Mouse (Mus musculus): ENCODE measurements around the gene Tex2.
"Not testable (repeated sequence)": the region's sequence is repeated elsewhere in the genome, so short reads cannot be mapped to it uniquely, and the experiment has no call there.

Gene Tex2

DNA sequence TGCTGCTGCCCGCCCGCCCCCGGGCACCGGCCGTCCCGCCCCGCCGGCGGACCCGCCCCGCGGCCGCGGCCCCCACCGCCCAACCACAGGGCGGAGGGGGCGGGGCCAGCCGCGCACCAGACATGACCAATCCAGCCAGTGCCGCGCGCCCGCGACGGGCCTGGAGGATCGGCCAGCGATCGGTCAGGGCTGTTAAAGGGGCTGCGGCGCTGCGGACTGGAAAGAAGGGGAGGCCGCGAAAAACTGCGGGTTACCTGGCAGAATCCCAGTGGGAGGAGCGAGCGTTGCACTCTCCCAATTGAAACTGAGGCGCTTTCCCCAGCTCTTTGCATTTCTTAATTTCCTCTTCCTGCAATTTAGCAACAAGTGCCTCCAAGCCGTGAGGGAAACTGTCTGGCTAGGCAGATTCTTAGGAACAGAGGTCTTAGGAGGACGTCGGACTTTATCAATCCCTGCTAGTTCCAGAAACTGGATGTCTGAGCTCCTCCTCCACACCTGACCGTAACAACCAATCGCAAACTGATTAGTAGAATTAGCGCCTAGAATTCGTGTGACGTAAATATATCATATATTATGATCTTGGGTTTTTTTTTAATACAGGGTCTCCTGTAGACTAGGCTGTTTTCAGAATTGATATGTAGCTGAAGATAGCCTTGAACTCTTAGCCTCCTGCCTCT is at the start of gene Tex2:
Tex2 (minus strand) TSS at position 463 of the 677 bp plus-strand sequence.
- DNase-seq (ENCODE audit: low spot score) = peak; percentile 93

DNA sequence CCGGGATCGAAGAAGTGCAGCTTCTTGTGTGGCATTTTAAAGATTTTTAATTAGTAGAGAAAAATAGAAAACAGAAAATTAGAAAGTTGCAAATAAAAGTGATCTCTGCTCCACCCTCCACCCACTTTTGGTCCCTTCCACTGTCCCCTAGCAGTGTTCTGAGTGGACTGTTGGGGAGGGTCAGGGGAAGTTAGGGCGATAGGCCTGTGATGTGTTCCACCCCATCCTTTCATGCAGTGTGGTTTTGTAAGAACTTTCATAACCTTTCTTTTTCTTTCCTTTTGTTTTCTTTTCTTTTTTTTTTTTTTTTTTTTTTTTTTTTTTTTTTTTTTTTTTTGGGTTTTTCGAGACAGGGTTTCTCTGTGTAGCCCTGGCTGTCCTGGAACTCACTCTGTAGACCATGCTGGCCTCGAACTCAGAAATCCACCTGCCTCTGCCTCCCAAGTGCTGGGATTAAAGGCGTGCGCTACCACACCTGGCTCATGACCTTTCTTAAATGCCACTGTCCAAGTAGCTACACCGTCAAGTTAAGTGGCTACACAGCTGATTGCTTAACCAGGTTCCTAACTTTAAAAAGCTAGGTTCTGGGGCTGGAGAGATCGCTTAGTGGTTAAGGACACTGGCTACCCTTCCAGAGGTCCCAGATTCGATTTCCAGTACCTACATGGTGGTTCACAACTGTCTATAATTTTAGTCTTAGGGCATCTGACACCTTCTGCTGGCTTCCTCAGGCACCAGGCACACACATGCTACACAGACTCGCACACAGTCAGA is 49.6 kb upstream of the Tex2 start:
- DNase-seq (ENCODE audit: low spot score) = no peak

DNA sequence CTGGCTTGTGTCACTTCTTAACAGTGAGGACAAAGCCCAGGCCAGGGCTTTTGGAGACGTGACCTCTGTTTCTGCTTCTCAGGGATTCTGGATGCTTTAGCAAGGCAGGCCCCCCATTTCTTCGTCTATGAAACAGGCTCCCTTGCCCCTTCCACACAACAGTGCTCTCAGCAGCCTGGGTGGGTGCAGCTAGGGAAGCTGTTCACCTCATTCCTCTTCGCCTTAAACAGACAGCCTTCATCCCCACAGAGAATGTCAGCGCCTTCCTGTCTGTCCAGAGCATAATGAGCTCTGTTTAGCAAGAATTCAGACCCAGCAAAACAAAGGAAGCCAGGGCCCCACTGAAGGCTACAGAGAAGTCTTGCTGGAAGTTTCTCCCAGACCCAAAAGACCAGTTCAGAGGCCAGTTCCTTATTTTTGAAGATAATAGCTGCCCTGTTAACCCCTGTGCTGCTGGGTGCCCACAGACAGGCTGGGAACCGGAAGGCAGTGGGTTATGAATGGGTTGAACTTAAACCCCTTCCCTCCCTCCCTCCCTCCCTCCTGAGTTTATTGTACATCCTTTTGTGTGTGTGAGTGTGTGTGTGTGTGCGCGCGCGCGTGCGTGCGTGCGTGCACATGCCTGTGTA is 47.3 kb upstream of the Tex2 start:
- DNase-seq (ENCODE audit: low spot score) = no peak

DNA sequence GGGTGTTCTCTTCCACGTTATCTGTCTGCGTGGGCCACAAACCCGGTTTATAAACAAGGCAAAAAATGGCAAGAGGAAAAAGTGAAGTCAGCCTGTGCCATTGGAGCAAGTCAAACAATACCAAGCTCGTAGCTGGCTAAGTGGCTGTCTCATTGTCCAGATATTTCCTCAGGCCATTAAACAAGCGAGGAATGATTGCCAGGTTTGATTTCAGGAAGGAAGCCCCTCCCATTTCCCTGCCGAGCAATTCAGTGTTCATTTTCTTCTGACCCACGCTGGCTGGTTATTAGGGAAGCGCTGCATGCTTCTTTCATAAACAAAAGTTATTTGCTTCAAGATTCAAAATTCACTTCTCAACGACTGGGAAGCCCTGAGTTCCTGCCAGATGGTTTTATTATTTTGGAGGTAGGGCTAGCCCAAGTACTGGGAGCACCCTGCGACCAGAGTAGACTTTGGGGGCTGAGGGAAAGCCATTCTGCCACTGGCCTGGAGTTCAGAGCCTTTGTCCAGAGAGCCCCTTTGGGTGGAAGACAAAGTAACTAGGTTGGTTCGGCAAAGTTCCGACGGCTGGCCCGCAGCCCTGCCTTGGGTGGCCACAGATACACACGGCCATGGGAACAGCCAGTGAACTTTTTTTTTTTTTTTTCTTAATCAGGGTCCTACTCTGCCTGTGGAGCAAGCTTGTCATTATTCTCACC is 46.5 kb upstream of the Tex2 start:
- DNase-seq (ENCODE audit: low spot score) = peak; percentile 34

DNA sequence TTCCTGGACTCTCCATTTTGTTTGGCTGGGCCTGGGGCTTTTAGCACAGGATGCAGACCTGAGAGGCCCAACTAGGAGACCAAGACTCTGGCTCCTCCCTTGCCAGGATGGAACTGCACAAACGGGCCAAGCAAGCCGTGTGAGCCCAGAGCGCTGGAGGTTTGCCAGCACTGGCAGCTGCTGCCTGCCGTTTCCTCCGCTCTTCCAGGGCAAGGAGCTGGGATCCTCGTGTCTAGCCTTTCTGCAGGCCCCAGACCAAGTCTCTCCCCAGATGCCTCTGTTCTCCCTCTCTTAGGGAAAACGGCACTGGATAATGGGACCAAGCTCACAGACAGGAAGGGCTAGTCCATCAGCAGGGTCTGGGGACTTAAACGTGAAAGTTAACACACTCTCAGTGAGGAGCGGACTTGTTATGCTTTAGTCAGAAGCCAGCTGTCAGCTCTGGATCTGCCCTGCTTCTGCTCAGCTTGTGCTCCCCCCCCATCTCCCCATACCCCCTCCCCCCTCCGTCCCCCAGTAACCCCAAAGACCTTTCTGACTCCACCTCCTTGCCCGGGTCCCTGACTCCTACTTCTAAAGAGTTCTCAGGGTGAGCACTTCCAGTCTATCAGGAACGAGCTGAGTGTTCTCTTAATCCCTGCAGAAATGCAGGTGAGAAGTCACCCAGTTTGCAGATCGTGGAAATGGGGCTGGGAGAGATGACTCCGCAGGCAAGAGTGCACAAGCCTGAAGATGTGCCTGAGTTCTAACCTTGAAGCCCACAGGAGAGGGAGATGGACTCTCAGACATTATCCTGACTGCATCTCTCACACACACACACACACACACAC is 45.0 kb upstream of the Tex2 start:
- peak; percentile 76 for DNase-seq (ENCODE audit: low spot score)

DNA sequence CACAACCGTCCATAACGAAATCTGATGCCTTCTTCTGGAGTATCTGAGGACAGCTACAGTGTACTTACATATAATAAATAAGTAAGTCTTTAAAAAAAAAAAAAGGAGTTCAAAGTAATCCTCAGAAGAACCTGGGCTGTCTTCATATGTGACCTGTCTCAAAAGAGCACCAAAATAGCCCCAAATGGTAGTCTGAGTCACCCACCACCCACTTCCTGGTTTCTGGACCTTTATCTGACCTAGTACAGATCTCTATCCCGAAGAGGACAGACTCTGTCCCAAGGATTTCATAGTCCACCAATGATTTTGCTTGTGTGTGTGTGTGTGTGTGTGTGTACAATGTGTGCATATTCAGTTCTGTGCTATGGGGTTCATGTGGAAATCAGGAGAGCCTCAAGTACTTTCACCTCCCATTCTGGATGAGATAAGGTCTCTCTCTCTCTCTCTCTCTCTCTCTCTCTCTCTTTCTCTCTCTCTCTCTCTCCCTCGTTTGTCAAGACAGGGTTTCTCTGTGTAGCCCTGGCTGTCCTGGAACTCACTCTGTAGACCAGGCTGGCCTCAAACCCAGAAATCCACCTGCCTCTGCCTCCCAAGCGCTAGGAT is 43.8 kb upstream of the Tex2 start:
- not testable (repeated sequence) for DNase-seq (ENCODE audit: low spot score)

DNA sequence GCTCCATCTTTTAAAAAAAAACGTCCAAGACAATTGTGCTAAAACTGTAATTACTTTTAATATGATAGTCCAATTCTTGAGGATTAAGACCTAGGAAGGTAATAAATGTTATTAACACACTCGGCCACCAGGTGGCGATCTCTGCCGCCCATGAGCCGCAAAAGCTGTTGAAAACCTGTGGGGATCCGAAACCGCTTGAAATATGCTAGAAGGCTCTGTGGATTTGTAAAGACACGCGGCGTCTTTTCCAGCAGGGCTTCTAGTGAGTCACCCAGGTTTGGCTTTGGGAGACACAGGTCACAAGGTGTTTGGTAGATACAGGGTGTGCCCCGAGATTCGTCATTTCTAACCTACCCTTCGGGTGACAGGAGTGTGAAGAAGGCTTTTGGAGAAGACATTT is 35.1 kb upstream of the Tex2 start:
- DNase-seq (ENCODE audit: low spot score) = peak; percentile 82

DNA sequence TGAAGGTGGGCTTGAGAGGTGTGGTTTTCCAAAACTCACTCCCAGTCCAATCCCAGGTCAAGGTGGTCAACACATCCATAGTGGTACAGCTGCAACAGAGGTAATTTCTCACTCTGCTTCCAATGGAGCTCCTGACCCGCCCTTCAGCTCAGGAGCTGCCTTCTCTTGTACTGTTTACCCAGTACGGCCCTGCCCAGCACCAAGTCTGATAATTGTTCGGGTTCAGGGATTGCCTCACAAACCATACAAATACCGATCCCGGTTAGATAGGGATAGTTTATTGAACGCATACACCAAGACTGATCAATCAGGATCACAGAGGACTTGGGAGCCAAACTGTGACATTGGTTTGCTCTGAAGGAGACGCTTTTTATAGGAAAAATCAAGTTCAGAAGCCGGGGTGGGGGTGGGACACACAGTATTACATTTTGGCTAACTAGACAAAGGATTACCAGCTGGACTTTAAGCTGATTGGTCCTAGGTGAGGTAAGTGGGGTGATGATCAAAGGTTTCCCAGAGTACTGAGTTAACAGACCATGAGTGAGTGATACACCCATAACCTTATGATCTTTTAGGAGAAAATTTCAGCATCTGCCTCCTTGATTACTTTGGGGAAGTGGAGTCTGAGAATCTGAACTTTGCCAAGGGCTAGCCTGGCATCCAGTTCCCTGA is 29.9 kb upstream of the Tex2 start:
- no peak for DNase-seq (ENCODE audit: low spot score)

DNA sequence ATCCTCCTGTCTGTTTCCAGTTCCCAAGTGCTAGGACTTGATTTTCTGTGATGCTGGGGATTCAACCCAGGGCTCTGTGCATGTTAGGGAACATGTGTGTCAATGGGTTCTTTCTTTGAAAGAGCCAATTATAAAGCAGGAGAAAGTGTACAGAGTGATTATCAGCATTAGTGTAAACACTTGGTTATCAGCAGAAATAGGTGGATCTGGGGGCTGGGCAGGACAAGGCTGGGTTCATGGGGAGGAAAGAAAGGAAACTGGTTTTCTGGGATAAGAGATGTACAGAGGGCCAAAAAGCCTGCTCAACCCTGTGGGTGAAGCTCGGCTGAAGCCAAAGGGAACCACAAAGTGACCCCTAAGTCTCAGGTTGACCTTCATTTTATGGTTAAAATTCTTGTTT is 28.4 kb upstream of the Tex2 start:
- DNase-seq (ENCODE audit: low spot score) = no peak

DNA sequence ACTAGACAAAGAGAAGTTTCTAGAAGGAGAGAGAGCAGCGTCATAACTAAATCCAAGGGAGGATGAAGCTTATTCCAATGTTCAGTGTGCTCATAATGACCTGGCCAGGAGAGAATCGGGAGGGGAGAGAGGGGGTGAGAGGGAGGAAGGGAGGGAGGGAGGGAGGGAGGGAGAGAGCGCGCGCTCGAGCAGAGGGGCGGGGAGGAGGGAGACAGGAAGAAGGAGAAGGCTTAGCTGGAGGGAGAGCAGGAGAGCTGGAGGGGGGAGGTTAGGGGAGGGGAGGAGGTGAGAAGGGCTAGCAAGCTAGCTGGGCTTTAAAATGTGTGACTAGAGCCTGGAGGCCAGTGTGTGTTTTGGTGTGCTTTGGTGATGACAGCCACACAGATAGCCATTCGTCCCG is 26.8 kb upstream of the Tex2 start:
- DNase-seq (ENCODE audit: low spot score) = no peak

DNA sequence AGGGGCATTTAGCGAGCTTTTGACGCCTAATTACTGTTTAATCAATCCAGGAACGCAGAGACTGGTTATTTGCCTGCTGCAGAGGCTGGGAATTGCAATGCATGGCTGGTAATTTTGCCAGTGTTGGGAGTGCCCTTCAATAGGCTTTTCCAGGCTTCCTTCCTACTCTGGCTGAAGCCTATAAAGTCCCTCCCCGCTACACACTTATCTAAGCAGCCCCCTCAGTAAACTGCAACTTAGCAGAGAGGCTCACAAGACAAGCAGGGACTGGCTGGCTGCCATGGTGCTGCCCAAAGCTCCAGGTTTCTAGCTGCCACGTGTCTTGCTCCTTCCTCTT is 26.1 kb upstream of the Tex2 start:
- no peak for DNase-seq (ENCODE audit: low spot score)

DNA sequence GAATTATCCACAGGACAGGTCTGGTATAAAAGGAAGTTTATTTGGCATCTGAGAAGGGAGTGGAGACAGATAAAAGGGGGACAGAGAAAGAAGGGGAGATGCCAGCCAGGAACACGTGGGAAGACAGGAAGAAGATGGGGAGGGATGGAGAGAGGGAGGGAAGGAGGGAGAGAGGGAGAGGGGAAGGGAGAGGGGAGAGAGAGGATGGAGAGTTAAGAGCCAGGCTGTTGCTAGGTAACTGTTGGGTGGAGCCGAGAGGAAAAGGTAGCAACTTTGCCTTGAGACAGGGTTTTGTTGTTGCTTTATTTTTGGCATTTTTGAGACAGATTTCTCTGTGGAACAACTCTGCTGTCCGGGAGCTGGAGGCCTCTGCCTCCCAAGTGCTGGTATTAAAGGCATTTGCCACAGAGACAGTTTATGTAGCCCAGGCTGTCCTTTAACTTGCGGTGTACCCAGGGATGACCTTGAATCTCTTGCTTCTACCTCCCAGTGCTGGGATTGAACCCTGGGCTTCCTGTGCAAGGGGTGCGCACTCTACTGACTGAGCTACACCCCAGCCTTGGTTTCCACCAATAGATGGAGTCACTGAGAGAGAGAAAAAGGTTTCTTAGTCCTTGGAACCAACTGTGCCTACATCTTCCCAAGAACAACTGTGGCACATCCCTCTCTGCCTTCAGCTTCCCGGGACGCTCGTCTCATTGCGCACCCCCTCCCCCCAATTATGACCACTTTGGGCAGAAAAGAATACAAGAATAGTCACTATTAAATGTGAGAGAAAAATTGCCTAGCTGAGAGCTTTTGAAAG is 25.5 kb upstream of the Tex2 start:
- no peak for DNase-seq (ENCODE audit: low spot score)

DNA sequence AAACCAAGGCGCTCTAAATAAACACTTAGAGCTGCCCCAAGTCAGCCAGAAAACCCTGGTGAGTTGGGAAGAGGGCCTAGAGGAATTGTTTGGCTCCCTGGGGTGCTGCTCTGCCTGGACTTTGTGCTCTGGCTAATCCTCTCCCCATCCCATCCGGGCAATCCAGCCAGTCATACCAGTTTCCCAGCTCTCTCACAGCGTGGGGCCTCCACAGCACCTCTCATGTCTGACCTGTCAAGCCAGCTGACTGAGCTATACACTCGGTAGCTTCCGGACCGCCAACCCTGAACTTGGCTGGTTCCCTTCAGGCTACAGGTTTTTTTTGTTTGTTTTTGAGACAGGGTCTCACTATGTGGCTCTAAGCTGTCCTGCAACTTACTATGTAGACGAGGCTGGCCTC is 24.5 kb upstream of the Tex2 start:
- DNase-seq (ENCODE audit: low spot score) = no peak

DNA sequence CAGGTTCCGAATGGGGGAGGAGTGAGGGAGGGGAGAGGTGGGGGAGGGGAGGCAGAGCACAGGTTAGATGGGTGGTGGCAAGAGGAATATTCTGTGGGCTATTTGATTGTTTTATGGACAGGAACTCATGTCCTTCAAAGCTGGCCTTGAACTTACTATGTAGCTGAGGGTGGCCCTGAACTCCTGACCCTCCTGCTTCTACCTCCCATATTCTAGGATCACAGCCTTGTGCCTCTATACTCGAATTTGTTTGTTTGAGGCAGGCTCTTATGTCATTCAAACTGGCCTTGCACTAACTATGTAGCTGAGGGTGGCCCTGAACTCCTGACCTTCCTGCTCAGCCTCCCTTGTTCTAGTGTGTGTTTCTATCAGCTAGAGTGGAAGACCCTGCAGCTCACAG is 22.7 kb upstream of the Tex2 start:
- no peak for DNase-seq (ENCODE audit: low spot score)

DNA sequence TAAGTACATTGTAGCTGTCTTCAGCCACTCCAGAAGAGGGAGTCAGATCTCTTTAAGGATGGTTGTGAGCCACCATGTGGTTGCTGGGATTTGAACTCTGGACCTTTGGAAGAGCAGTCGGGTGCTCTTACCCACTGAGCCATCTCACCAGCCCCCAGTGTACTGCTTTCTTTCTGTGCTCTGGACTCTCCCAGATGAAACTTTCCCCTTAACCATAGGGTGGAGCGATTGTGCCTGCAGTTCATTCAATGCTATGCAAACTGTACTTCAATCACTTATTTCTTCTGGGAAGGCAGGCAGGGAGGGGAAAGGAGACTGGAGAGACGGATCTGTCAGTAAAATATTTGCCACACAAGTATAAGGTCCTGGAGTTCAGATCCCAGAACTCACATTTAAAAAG is 21.0 kb upstream of the Tex2 start:
- DNase-seq (ENCODE audit: low spot score) = not testable (repeated sequence)

DNA sequence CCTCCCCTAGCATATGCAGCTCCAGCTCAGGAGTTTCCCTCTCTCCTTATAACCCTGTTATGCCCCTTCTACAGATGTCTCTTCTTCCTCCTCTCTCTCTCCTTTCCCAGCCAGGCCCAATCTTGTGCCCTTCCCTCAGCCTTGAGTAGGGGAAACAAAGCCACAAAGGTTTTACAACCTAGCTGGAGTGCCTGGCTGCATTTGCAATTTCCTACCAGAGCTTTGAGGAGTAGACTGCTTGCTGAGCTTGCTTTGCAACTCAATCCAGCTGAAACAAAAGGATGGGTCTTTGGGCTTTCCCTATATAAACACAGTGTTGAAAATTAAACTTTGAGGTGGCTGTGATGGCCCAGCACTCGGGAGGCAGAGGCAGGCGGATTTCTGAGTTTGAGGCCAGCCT is 20.2 kb upstream of the Tex2 start:
- no peak for DNase-seq (ENCODE audit: low spot score)

DNA sequence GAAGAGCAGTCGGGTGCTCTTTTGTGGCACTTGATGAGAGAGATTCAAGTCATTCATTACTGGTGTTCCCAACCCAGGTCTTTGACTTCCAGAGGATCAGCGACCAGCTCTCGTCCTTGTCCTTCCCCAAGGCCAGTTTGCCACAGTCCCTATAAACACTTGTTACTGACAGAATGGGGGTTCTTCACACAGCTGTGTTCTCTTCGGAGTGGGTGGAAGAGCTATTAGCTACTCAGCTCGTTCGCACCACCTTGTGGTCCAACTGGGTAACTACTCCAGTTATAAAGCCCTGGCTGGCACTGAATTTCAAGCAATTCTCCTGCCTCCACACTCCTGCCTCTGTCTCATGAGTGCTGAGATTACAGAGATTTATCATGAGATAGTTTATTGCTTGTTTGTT is 14.5 kb upstream of the Tex2 start:
- DNase-seq (ENCODE audit: low spot score) = peak; percentile 68

DNA sequence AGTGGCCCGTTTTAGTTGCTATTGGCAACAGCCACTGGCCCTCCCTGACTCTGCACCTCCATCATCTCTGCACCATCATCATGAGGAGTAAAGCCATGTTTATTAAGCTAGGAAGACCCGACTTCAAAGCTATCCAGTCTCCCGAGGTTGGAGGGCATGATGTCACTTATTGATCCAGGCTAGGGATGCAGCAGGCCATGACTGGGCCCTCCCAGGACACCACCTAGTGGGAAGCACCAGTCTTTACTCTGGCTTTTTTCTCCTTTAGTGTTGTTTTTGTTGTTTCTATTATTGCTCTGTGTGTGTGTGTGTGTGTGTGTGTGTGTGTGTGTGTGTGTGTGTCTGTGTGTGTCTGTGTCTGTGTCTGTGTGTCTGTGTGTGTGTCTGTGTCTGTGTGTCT is 12.4 kb upstream of the Tex2 start:
- no peak for DNase-seq (ENCODE audit: low spot score)

DNA sequence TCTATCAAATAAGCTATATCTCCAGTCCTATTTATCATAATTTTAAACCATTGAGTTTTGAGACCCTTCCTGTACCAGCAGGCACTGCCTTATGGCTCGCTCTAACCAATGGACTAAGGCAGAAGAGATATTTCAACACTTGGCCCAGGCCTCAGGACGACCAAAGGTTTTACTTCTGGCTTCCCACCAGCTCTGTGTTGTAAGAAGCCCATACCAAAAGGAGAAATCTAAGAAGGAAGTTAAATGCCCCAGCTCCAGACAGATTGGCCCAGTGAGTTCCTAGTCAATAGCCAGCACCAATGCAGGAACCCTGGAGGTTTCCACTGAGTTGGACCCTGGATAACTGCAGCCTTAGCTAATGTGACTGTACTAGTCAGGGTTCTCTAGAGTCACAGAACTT is 10.4 kb upstream of the Tex2 start:
- no peak for DNase-seq (ENCODE audit: low spot score)

DNA sequence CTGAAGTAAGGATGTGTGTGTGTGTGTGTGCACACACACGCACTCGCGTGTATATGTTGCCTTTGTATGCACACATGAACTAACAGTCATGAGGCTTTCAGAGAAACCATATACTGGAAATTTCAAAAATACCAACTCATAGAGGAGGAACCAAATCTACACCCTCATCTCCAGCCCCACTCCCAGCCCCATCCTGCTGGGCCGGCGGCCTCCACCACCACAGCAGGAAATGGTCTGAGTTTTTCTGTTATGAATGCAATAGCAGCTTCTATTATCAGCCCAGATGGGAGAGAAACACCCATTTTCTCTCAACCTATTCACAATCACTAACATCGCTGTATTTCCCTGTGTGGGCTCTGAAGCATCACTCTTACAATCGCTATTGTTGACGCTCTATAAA is 8.8 kb upstream of the Tex2 start:
- DNase-seq (ENCODE audit: low spot score) = no peak

Data from urinary bladder, postnatal 25 days (tissue).